Mouse (Mus musculus) testis, adult 2 months (tissue): ENCODE results near the gene Gm44790. TPM values are rescaled to one million over a fixed set of nuclear protein-coding genes. Genes with fewer than 3 reads are reported as not detected.

ENCODE experiments used
- H3K27ac ChIP-seq: fragments of 200-500 bp; 2 replicates; pipeline ENCODE4 v1.5.1; 2012; ENCODE audit warnings: low read depth, low read length; ENCODE audit not compliant: control insufficient read depth, insufficient read depth
- H3K27me3 ChIP-seq: fragments of 200-500 bp; 2 replicates; pipeline ENCODE4 v1.6.1; 2012; ENCODE audit warnings: mild to moderate bottlenecking, low read length, moderate library complexity; ENCODE audit not compliant: control insufficient read depth, insufficient read depth
- H3K36me3 ChIP-seq: fragments of 200-500 bp; 2 replicates; pipeline ENCODE4 v1.6.1; 2012; ENCODE audit warnings: mild to moderate bottlenecking, low read length; ENCODE audit not compliant: control insufficient read depth, insufficient read depth
- H3K4me1 ChIP-seq: fragments of 200-500 bp; 2 replicates; pipeline ENCODE4 v1.6.1; 2012; ENCODE audit warnings: low read length; ENCODE audit not compliant: control insufficient read depth, insufficient read depth
- H3K4me3 ChIP-seq: fragments of 200-500 bp; 2 replicates; pipeline ENCODE4 v1.5.1; 2012; ENCODE audit warnings: low read depth, mild to moderate bottlenecking, low read length, moderate library complexity, mixed read lengths; ENCODE audit not compliant: control insufficient read depth
- CTCF ChIP-seq: fragments of 200-500 bp; IDR thresholded peaks from 2 replicates; pipeline ENCODE4 v1.5.1; 2012; ENCODE audit warnings: low read depth, mild to moderate bottlenecking, inconsistent platforms, low read length, moderate library complexity; ENCODE audit not compliant: control insufficient read depth, insufficient read depth, insufficient replicate concordance
- POLR2A ChIP-seq: fragments of 200-500 bp; IDR thresholded peaks from 2 replicates; pipeline ENCODE4 v1.6.1; 2012; ENCODE audit warnings: low read depth, mild to moderate bottlenecking, inconsistent platforms, low read length, moderate library complexity; ENCODE audit not compliant: control insufficient read depth
- polyA plus RNA-seq: library from polyadenylated mRNA; depleted of rRNA; stranded (reverse); fragments of >200 nt; gene quantifications from 2 replicates; pipeline ENCODE4 v1.2.3, GENCODE M21; 2012

Gene Gm44790
- polyA plus RNA-seq, 1 experiment = 3.1 TPM

- Histone ChIP-seq H3K36me3 (0 out of 2 replicates have a peak, but pooled peaks cover 1% of the 10 kb centered on the region), H3K4me3 (peak overlapping the region; percentile 90), H3K27ac (no peak overlapping the region), H3K27me3 (no peaks in the 10 kb centered on the region), H3K4me1 (no peaks in the 10 kb centered on the region; the same call in 1 of the 2 replicates)
- TF ChIP-seq CTCF (no peak), POLR2A (no peak)
These were observed 22.7 kb upstream of the Gm44790 start for GRCm38 (mm10) chr6:86403728-86404099.

DNA sequence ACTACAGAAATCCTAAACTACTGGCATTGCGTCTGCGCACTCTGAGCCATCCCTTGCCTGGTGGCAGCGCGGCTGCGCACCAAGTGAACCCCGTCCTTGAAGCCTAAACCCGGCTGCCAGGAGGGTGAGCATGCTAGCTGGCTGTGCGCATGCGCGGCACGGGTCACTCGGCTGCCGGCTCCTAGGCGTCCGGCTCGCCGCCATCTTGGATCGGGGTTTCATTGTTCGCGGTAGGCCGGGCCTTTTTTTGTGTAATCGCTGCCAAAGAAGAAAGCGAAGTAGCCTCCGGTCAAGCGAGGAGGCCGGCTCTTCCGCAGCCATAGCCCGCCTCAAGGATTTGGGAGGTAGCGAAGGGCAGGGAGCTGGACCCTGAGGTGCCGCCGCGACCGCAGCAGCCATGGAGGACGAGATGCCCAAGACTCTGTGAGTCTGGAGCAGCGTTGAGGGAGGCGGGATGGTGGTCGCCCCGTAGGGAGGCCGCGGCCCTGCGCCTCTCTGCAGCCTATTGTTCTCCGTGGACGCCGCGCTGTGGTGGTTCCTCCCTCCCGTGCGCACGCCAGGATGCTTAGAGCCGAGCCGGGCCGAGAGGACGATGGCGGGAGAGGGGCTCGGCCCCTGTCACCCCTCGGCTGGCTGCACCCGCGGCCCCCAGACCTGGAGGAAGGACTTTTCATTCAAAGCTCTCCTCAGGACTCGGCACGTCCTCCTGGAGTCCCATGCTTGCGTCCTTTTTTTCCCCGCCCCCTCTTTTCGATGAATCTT, 22.2 kb upstream of the Gm44790 start, which contains the start of gene Tia1:
Gene Tia1 (plus strand): TSS at position 120 of the 762 bp plus-strand sequence.
- Histone ChIP-seq H3K27me3 (no peaks in the 10 kb centered on the region), H3K4me1 (no peaks in the 10 kb centered on the region; the same call in 1 of the 2 replicates), H3K4me3 (peak within 1 kb of the TSS; percentile 90), H3K36me3 (0 out of 2 replicates have a peak, but pooled peaks cover 1% of the 10 kb centered on the region), H3K27ac (peak within 1 kb of the TSS; percentile 97)
- TF ChIP-seq POLR2A = peak; percentile 81
- TF ChIP-seq CTCF = no peak

- TF ChIP-seq POLR2A = no peak
- no peak for TF ChIP-seq CTCF
- Histone ChIP-seq H3K27me3 (no peaks in the 10 kb centered on the region), H3K27ac (peak overlapping the region; percentile 5; the same call in 1 of the 2 replicates), H3K36me3 (0 out of 2 replicates have a peak, but pooled peaks cover 1% of the 10 kb centered on the region), H3K4me3 (peak overlapping the region; percentile 90), H3K4me1 (no peaks in the 10 kb centered on the region; the same call in 1 of the 2 replicates)
These were observed 21.5 kb upstream of the Gm44790 start for GRCm38 (mm10) chr6:86404996-86405395.

DNA sequence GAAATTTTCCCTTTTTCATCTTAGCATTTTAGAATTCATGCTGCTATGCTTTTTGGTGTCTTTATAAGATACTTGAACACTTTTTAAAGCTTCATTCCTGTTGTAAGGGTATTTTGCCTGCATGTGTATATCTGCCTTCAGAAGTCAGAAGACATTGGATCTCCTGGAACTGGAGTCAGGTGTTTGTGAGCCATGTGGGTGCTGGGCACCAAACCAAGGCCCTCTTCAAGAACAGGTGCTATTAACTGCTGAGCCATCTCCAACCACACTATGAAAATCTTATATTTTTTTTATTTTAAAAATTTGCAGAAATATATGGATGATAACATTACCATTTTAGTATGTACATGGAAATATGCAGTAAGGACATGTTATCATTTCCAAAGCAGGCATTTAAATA, 20.2 kb upstream of the Gm44790 start:
- Histone ChIP-seq H3K27me3 (no peaks in the 10 kb centered on the region), H3K4me1 (no peaks in the 10 kb centered on the region; the same call in 1 of the 2 replicates), H3K36me3 (0 out of 2 replicates have a peak, but pooled peaks cover 1% of the 10 kb centered on the region), H3K4me3 (no peak overlapping the region), H3K27ac (no peak overlapping the region)
- TF ChIP-seq POLR2A (no peak), CTCF (no peak)

- Histone ChIP-seq H3K4me1 (no peaks in the 10 kb centered on the region), H3K27me3 (no peaks in the 10 kb centered on the region), H3K36me3 (peaks cover 4% of the 10 kb centered on the region), H3K27ac (no peak overlapping the region), H3K4me3 (no peak overlapping the region)
- TF ChIP-seq POLR2A = no peak
- TF ChIP-seq CTCF = no peak
These were observed 7.7 kb upstream of the Gm44790 start for GRCm38 (mm10) chr6:86418711-86419110.

- TF ChIP-seq POLR2A (no peak), CTCF (no peak)
- Histone ChIP-seq H3K36me3 (peaks cover 5% of the 10 kb centered on the region), H3K27ac (no peak overlapping the region), H3K4me3 (no peak overlapping the region), H3K4me1 (no peaks in the 10 kb centered on the region), H3K27me3 (no peaks in the 10 kb centered on the region)
These were observed 7.2 kb upstream of the Gm44790 start for GRCm38 (mm10) chr6:86419239-86419638.

DNA sequence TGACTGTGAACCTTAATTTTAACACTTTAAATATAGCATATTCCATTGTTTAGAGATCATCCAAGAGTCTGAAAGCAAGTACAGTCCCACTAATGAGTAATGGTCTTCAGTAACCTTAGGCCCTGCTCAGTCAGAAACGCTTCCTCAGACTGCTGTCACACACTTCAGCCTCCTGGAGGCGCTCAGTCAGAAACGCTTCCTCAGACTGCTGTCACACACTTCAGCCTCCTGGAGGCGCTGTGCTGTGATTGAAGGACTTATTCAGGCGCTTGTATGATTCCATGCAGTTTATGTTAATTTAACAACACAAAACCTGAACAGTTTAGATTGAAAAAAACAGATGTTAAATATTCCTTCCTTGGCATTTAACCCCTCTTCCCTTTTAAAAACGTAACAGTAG, 6.0 kb upstream of the Gm44790 start:
- Histone ChIP-seq H3K36me3 (peaks cover 6% of the 10 kb centered on the region), H3K4me3 (no peak overlapping the region), H3K4me1 (no peaks in the 10 kb centered on the region), H3K27ac (no peak overlapping the region), H3K27me3 (no peaks in the 10 kb centered on the region)
- TF ChIP-seq CTCF (peak; percentile 38; the same call in 1 of the 2 replicates), POLR2A (no peak)
